Mouse (Mus musculus) ES-E14 (cell line): ENCODE results near the gene Kif19a.

Experiments used
- CHD2 ChIP-seq: IDR thresholded peaks from 2 replicates; pipeline ENCODE4 v1.6.1; 2014; ENCODE audit warnings: mild to moderate bottlenecking, low read depth, low read length, inconsistent platforms
- HCFC1 ChIP-seq: IDR thresholded peaks from 2 replicates; pipeline ENCODE4 v1.6.1; 2012; ENCODE audit warnings: low read length, inconsistent platforms, borderline replicate concordance; ENCODE audit not compliant: insufficient read depth
- MAFK ChIP-seq: IDR thresholded peaks from 2 replicates; pipeline ENCODE4 v1.6.1; 2014; ENCODE audit warnings: mild to moderate bottlenecking, low read depth, low read length, inconsistent platforms; ENCODE audit not compliant: insufficient read depth
- ZC3H11A ChIP-seq: IDR thresholded peaks from 2 replicates; pipeline ENCODE4 v1.6.1; 2012; ENCODE audit warnings: low read depth, mild to moderate bottlenecking, inconsistent platforms, low read length, borderline replicate concordance
- ZNF384 ChIP-seq: IDR thresholded peaks from 2 replicates; pipeline ENCODE4 v1.6.1; 2012; ENCODE audit warnings: low read depth, low read length, inconsistent platforms

DNA sequence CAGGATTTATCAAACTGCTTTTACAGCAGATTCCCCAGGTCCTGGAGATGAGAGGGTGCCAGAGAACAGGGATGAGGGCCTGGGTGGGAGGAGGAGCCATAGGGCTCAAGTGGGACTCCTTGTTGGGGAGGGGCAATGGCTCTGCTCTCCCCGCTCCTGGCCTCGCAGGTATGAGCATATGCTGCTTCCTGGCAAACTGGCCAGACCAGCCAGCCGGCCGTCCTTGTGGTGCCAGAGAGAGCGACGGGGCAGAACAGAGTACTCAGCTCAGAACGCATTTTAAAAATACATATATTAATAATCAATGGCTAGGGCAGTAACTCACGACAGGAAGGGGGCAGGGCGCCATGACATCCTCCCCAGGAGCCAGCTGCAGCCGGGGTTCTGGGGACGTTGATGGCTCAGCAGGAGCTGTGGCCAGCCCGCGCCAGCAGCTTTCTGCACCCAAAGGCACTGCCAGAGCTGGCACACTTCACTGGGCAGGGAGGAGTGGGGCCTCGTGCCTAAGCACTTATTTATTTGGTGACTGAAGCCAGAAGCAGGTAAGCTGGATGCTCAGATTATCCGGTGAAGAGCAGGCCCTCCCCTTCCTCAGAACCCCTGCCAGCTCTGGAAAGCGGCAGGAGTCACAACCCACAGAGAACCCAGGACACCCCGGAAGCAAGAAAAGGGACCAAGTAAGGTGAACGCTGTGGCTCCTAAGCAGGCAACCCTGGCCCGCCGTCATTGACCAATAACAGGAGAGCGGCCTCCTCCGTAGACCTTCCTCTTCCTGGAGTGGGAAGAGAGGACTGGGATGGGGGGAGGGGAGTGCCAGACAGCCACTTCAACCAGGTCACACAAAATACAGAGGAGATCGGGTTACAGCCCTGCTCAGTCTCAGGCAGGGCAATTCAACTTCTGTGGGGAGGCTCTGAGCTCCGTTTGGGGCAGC lies 64.6 kb downstream of the Kif19a start:
- TF ChIP-seq ZNF384 (no peak), ZC3H11A (no peak), CHD2 (no peak), HCFC1 (no peak), MAFK (no peak)
